Mouse (Mus musculus): ENCODE measurements around the gene Smim11.

DNA sequence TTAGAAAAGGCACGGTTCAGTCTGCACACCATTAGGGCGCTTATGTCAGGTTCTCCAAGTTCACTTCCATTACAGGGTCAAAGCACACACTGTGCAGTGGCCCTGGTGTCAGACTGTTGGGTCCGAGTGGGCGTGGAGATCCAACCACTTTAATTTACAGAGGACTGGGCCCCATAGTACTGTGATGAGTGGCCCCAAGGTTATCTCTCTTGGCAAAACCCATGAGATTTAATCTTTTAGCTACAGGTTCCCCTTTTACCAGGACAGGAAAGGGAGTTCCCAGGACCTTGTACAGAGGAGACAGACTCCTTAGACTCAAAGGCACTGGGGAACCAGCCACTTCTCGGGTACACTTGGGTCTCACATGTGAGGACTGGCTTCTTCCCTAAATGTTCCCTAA, 54.3 kb downstream of the Smim11 start:
- TF ChIP-seq CTCF (IDR thresholded peaks at IDR 0.05; ENCODE audit: control insufficient read depth, insufficient read depth, insufficient replicate concordance, low read depth, low read length) (no peak), POLR2A (IDR thresholded peaks at IDR 0.05; ENCODE audit: control insufficient read depth, low read depth, low read length) (no peak)
